Mouse (Mus musculus) E14TG2a.4 (cell line): Measurements from ENCODE around the gene 4931414P19Rik.

Experiments used
- H3K27me3 ChIP-seq: 2 replicates; pipeline ENCODE4 v1.6.1; 2014; ENCODE audit warnings: low read length, control low read depth; ENCODE audit not compliant: insufficient read depth
- H3K36me3 ChIP-seq: 2 replicates; pipeline ENCODE4 v1.6.1; 2014; ENCODE audit warnings: low read length, control low read depth; ENCODE audit not compliant: insufficient read depth
- H3K4me1 ChIP-seq: replicated peaks from 2 replicates; pipeline ENCODE4 v1.6.1; 2014; ENCODE audit warnings: low read depth, low read length, control low read depth
- H3K4me3 ChIP-seq: replicated peaks from 2 replicates; pipeline ENCODE4 v1.5.1; 2014; ENCODE audit warnings: mild to moderate bottlenecking, low read length
- H3K9me3 ChIP-seq: 2 replicates; pipeline ENCODE4 v1.6.1; 2014; ENCODE audit warnings: low read length, control low read depth
- CTCF ChIP-seq: conservative IDR thresholded peaks from 2 replicates; pipeline ENCODE4 v1.5.1; 2014; ENCODE audit warnings: low read length
- NANOG ChIP-seq: IDR thresholded peaks from 2 replicates; pipeline ENCODE4 v1.6.1; 2014; ENCODE audit warnings: borderline replicate concordance, low read length, mixed read lengths
- POU5F1 ChIP-seq: IDR thresholded peaks from 2 replicates; pipeline ENCODE4 v1.6.1; 2014; ENCODE audit warnings: low read length, borderline replicate concordance

The 4931414P19Rik gene

GRCm38 (mm10) chr14:54634182-54634581, 28.4 kb upstream of the 4931414P19Rik start:
- H3K9me3 ChIP-seq = no peaks in the 10 kb centered on the region
- no peak overlapping the region for H3K4me3 ChIP-seq
- H3K4me1 ChIP-seq = peaks cover 28% of the 10 kb centered on the region
- 0 out of 2 replicates have a peak, but pooled peaks cover 7% of the 10 kb centered on the region for H3K36me3 ChIP-seq
- TF ChIP-seq CTCF = 0 out of 2 replicates have a peak, but pooled peaks have one; percentile 14
- TF ChIP-seq POU5F1 = no peak
- TF ChIP-seq NANOG = no peak
- H3K27me3 ChIP-seq = peaks cover 44% of the 10 kb centered on the region

GRCm38 (mm10) chr14:54632252-54632651, 26.5 kb upstream of the 4931414P19Rik start:
- TF ChIP-seq CTCF (no peak), POU5F1 (no peak), NANOG (no peak)
- peaks cover 28% of the 10 kb centered on the region for H3K4me1 ChIP-seq
- H3K4me3 ChIP-seq = peak overlapping the region; percentile 84
- peaks cover 41% of the 10 kb centered on the region for H3K27me3 ChIP-seq
- H3K36me3 ChIP-seq = no peaks in the 10 kb centered on the region
- no peaks in the 10 kb centered on the region for H3K9me3 ChIP-seq

- Histone ChIP-seq H3K27me3 (peaks cover 51% of the 10 kb centered on the region), H3K4me1 (peaks cover 23% of the 10 kb centered on the region), H3K9me3 (no peaks in the 10 kb centered on the region), H3K4me3 (peak overlapping the region; percentile 84; the same call in 1 of the 2 replicates), H3K36me3 (no peaks in the 10 kb centered on the region)
- TF ChIP-seq CTCF = no peak
- no peak for TF ChIP-seq NANOG
- no peak for TF ChIP-seq POU5F1
These were observed 25.4 kb upstream of the 4931414P19Rik start for GRCm38 (mm10) chr14:54631240-54631599.

- H3K36me3 ChIP-seq = no peaks in the 10 kb centered on the region
- peaks cover 23% of the 10 kb centered on the region for H3K4me1 ChIP-seq
- no peaks in the 10 kb centered on the region for H3K9me3 ChIP-seq
- H3K27me3 ChIP-seq = peaks cover 56% of the 10 kb centered on the region
- H3K4me3 ChIP-seq = no peak overlapping the region
- TF ChIP-seq POU5F1 = no peak
- no peak for TF ChIP-seq CTCF
- no peak for TF ChIP-seq NANOG
These were observed 24.9 kb upstream of the 4931414P19Rik start for GRCm38 (mm10) chr14:54630583-54631239.

GRCm38 (mm10) chr14:54629797-54630196, 24.0 kb upstream of the 4931414P19Rik start:
- H3K36me3 ChIP-seq = no peaks in the 10 kb centered on the region
- H3K4me1 ChIP-seq = peaks cover 31% of the 10 kb centered on the region
- no peaks in the 10 kb centered on the region for H3K9me3 ChIP-seq
- H3K27me3 ChIP-seq = peaks cover 65% of the 10 kb centered on the region
- TF ChIP-seq CTCF (no peak), NANOG (no peak), POU5F1 (no peak)
- no peak overlapping the region for H3K4me3 ChIP-seq

- H3K4me1 ChIP-seq = peaks cover 33% of the 10 kb centered on the region
- TF ChIP-seq POU5F1 (no peak), NANOG (no peak), CTCF (no peak)
- no peaks in the 10 kb centered on the region for H3K9me3 ChIP-seq
- H3K4me3 ChIP-seq = no peak overlapping the region
- H3K27me3 ChIP-seq = peaks cover 66% of the 10 kb centered on the region
- no peaks in the 10 kb centered on the region for H3K36me3 ChIP-seq
These were observed 22.3 kb upstream of the 4931414P19Rik start for GRCm38 (mm10) chr14:54628103-54628502.

- H3K36me3 ChIP-seq = no peaks in the 10 kb centered on the region
- no peaks in the 10 kb centered on the region for H3K9me3 ChIP-seq
- peak overlapping the region; percentile 70 for H3K4me3 ChIP-seq
- peaks cover 22% of the 10 kb centered on the region for H3K4me1 ChIP-seq
- peaks cover 42% of the 10 kb centered on the region for H3K27me3 ChIP-seq
- TF ChIP-seq NANOG = no peak
- TF ChIP-seq POU5F1 = no peak
- TF ChIP-seq CTCF = no peak
These were observed 19.2 kb upstream of the 4931414P19Rik start for GRCm38 (mm10) chr14:54624976-54625375.

GRCm38 (mm10) chr14:54623334-54623733, 17.5 kb upstream of the 4931414P19Rik start:
- Histone ChIP-seq H3K9me3 (no peaks in the 10 kb centered on the region; the same call in 1 of the 2 replicates), H3K4me1 (peaks cover 20% of the 10 kb centered on the region), H3K36me3 (no peaks in the 10 kb centered on the region), H3K27me3 (peaks cover 35% of the 10 kb centered on the region), H3K4me3 (no peak overlapping the region)
- TF ChIP-seq POU5F1 (no peak), NANOG (no peak), CTCF (no peak)

- Histone ChIP-seq H3K9me3 (no peaks in the 10 kb centered on the region; the same call in 1 of the 2 replicates), H3K27me3 (peaks cover 19% of the 10 kb centered on the region), H3K4me1 (peaks cover 24% of the 10 kb centered on the region), H3K36me3 (peaks cover 5% of the 10 kb centered on the region), H3K4me3 (no peak within 1 kb of the TSS)
- TF ChIP-seq NANOG (no peak), POU5F1 (no peak), CTCF (no peak)
These were observed 15.3 kb upstream of the 4931414P19Rik start, which contains the start of gene Psmb11 for GRCm38 (mm10) chr14:54621133-54621532. Psmb11 (plus strand) TSS chr14:54621433.
